Mouse (Mus musculus) thymus, adult 2 months (tissue): ENCODE data around the gene Vsir. TPM values are rescaled to one million over a fixed set of nuclear protein-coding genes. Genes with fewer than 3 reads are reported as not detected.

Source experiments
- DNase-seq: peaks from one replicate; pipeline ENCODE4 v3.0.0; 2021
- H3K27ac ChIP-seq: fragments of 200-500 bp; 2 replicates; pipeline ENCODE4 v1.5.1; 2012; ENCODE audit warnings: low read length, control low read depth; ENCODE audit not compliant: control insufficient read depth, insufficient read depth
- H3K27me3 ChIP-seq: fragments of 200-500 bp; 2 replicates; pipeline ENCODE4 v1.6.1; 2012; ENCODE audit warnings: mild to moderate bottlenecking, low read length, moderate library complexity, mixed read lengths; ENCODE audit not compliant: control insufficient read depth, insufficient read depth
- H3K36me3 ChIP-seq: fragments of 200-500 bp; 2 replicates; pipeline ENCODE4 v1.6.1; 2012; ENCODE audit warnings: mild to moderate bottlenecking, low read length, moderate library complexity; ENCODE audit not compliant: control insufficient read depth, insufficient read depth
- H3K4me1 ChIP-seq: fragments of 200-500 bp; replicated peaks from 2 replicates; pipeline ENCODE4 v1.6.1; 2012; ENCODE audit warnings: low read length; ENCODE audit not compliant: control insufficient read depth, insufficient read depth
- H3K4me3 ChIP-seq: fragments of 200-500 bp; 2 replicates; pipeline ENCODE4 v1.5.1; 2012; ENCODE audit warnings: mild to moderate bottlenecking, low read length, control low read depth, moderate library complexity; ENCODE audit not compliant: control insufficient read depth, insufficient read depth
- CTCF ChIP-seq: fragments of 200-500 bp; IDR thresholded peaks from 2 replicates; pipeline ENCODE4 v1.5.1; 2012; ENCODE audit warnings: mild to moderate bottlenecking, control low read depth, low read length, moderate library complexity, borderline replicate concordance; ENCODE audit not compliant: control insufficient read depth, poor library complexity, insufficient read depth; ENCODE audit errors: extremely low read depth
- POLR2A ChIP-seq: fragments of 200-500 bp; IDR thresholded peaks from 2 replicates; pipeline ENCODE4 v1.6.1; 2012; ENCODE audit warnings: mild to moderate bottlenecking, low read length, control low read depth, moderate library complexity; ENCODE audit not compliant: control insufficient read depth, poor library complexity, insufficient read depth; ENCODE audit errors: extremely low read depth
- WGBS: fragments of 180-500 bp; shearing (Covaris S2); methylation state at CpG from one replicate; pipeline ENCODE4 v1.1.7; 2018; 5-methylcytosine and 5-hydroxymethylcytosine counted together
- polyA plus RNA-seq: library from polyadenylated mRNA; depleted of rRNA; stranded (reverse); fragments of >200 nt; gene quantifications from 2 replicates; pipeline ENCODE4 v1.2.3, GENCODE M21; 2012

Gene Vsir
- polyA plus RNA-seq, 1 experiment: 166 TPM

- no peak for DNase-seq
- WGBS: 98% methylated on average over 9 of the region's 9 CpGs
- TF ChIP-seq CTCF (no peak), POLR2A (no peak)
- H3K4me3 ChIP-seq: no peak overlapping the region
- no peak overlapping the region; the same call in 1 of the 2 replicates for H3K27ac ChIP-seq
- peaks cover 34% of the 10 kb centered on the region for H3K4me1 ChIP-seq
- H3K27me3 ChIP-seq: no peaks in the 10 kb centered on the region
- H3K36me3 ChIP-seq: no peaks in the 10 kb centered on the region
Observed at GRCm38 (mm10) chr10:60391661-60392060, 45.0 kb downstream of the Vsir start.

- no peak for DNase-seq
- H3K4me3 ChIP-seq: no peak overlapping the region
- no peaks in the 10 kb centered on the region for H3K27me3 ChIP-seq
- no peak overlapping the region for H3K27ac ChIP-seq
- WGBS: 92% methylated on average over 7 of the region's 7 CpGs
- peaks cover 16% of the 10 kb centered on the region for H3K4me1 ChIP-seq
- no peaks in the 10 kb centered on the region for H3K36me3 ChIP-seq
- TF ChIP-seq CTCF (no peak), POLR2A (no peak)
Observed at GRCm38 (mm10) chr10:60394936-60395335, 48.3 kb downstream of the Vsir start.

DNA sequence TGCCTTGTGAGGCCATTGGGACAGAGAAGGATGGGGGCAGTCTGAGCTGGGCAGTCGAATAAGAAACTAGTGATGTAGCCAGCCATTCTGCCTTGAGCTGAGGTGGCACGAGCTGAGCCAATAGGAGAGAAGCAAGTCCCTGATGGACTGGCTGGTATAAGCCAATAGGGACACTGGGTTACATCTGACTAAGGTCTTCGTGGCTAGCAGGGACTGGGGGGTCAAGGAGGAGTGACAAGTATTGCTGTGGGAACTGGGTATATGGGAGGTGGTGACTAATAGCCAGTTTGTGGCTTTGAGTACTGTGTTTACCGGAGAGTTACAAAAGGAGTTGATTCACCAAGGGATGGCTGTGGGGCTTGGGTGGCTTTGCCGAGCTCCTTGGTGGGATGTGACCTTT is 49.0 kb downstream of the Vsir start:
- no peaks in the 10 kb centered on the region for H3K27me3 ChIP-seq
- no peak overlapping the region for H3K27ac ChIP-seq
- TF ChIP-seq POLR2A (no peak), CTCF (no peak)
- H3K4me1 ChIP-seq: peaks cover 9% of the 10 kb centered on the region
- WGBS: 81% methylated on average over 5 of the region's 5 CpGs
- no peak for DNase-seq
- no peaks in the 10 kb centered on the region for H3K36me3 ChIP-seq
- no peak overlapping the region for H3K4me3 ChIP-seq

GRCm38 (mm10) chr10:60398051-60398814 is 51.6 kb downstream of the Vsir start:
- no peak for TF ChIP-seq POLR2A
- no peak for TF ChIP-seq CTCF
- Histone ChIP-seq H3K36me3 (no peaks in the 10 kb centered on the region), H3K4me1 (no peaks in the 10 kb centered on the region), H3K4me3 (no peak overlapping the region), H3K27me3 (no peaks in the 10 kb centered on the region), H3K27ac (no peak overlapping the region)
- DNase-seq: no peak
- WGBS: 70% methylated on average over 10 of the region's 10 CpGs

- TF ChIP-seq POLR2A: no peak
- TF ChIP-seq CTCF: no peak
- no peak for DNase-seq
- Histone ChIP-seq H3K4me1 (no peaks in the 10 kb centered on the region), H3K27me3 (no peaks in the 10 kb centered on the region), H3K36me3 (no peaks in the 10 kb centered on the region), H3K27ac (no peak within 1 kb of the TSS), H3K4me3 (no peak within 1 kb of the TSS)
- WGBS: 83% methylated on average over 7 of the region's 7 CpGs
Observed at GRCm38 (mm10) chr10:60399449-60399848, 52.8 kb downstream of the Vsir start, which contains the start of gene Gm17455. TSS of gene Gm17455 (plus strand) at chr10:60399726.

DNA sequence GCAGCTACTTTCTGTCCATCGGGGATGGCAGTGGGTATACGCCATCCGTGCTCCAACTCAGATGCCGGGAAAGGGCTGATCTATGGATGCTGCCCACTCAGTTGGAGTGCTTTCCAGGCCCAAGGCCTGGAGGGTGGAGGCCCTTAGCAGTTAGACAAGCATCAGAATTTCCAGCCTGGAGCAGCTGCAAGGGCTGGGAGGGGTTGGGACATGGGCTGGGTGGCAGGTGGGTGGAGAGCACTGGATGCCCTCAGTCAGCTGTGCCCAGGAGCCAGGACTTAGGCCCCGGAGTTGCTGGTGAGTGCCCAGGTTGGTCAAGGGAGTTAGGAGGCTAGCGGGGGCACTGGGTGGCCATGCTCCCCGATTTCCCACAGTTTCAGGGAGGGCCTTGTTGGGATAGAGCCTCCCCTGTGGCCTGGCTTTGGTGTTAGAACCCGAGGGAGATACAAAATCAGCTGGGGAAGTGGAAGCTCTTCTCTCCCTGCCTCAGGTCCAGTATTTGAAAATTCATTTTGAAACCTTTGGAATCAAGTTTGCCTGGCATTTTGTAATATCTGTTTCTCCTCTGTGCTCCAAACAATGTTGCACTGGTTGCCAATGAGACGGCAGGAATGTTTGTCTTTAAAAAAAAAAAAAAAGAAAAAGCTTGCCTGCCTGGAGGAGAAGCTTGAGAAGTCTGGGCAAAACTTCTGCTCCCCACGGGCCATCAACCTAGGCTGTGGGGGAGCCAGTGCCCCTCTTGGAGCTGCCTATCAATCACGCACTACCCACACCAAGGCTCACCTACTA is 54.0 kb downstream of the Vsir start:
- 90% methylated on average over 11 of the region's 11 CpGs for WGBS
- TF ChIP-seq POLR2A (no peak), CTCF (no peak)

More for the DNA sequence above, 54.0 kb downstream of the Vsir start:
- Histone ChIP-seq H3K4me3 (no peak overlapping the region), H3K36me3 (no peaks in the 10 kb centered on the region), H3K27ac (no peak overlapping the region), H3K4me1 (no peaks in the 10 kb centered on the region), H3K27me3 (no peaks in the 10 kb centered on the region)
- DNase-seq: no peak
